Mouse (Mus musculus) cerebellum, adult 2 months (tissue): Measurements from ENCODE around the gene Apopt1. TPM values are rescaled to one million over a fixed set of nuclear protein-coding genes. Genes with fewer than 3 reads are reported as not detected.

Source experiments
- DNase-seq, 2 experiments: peaks; one replicate each; pipeline ENCODE4 v3.0.0; 2021
- H3K27ac ChIP-seq: fragments of 200-500 bp; 2 replicates; pipeline ENCODE4 v1.5.1; 2012; ENCODE audit warnings: low read length, control low read depth, inconsistent platforms; ENCODE audit not compliant: insufficient read depth
- H3K27me3 ChIP-seq: fragments of 200-500 bp; 2 replicates; pipeline ENCODE4 v1.6.1; 2012; ENCODE audit warnings: inconsistent platforms, mild to moderate bottlenecking, low read length, moderate library complexity; ENCODE audit not compliant: control insufficient read depth, insufficient read depth
- H3K4me1 ChIP-seq: fragments of 200-500 bp; 2 replicates; pipeline ENCODE4 v1.6.1; 2011; ENCODE audit warnings: low read length; ENCODE audit not compliant: control insufficient read depth, insufficient read depth
- H3K4me3 ChIP-seq: fragments of 200-500 bp; replicated peaks from 2 replicates; pipeline ENCODE3; 2011; ENCODE audit warnings: mild to moderate bottlenecking, low read depth, low read length, control low read depth; ENCODE audit not compliant: insufficient read depth
- CTCF ChIP-seq: fragments of 200-500 bp; IDR thresholded peaks from 2 replicates; pipeline ENCODE4 v1.5.1; 2011; ENCODE audit warnings: low read depth, mild to moderate bottlenecking, control low read depth, low read length, moderate library complexity, borderline replicate concordance; ENCODE audit not compliant: insufficient read depth
- POLR2A ChIP-seq: fragments of 200-500 bp; IDR thresholded peaks from 2 replicates; pipeline ENCODE4 v1.6.1; 2011; ENCODE audit warnings: low read length, control low read depth, borderline replicate concordance; ENCODE audit not compliant: insufficient read depth
- WGBS: fragments of 180-500 bp; shearing (Covaris S2); methylation state at CpG from one replicate; pipeline ENCODE4 v1.1.7; 2018; 5-methylcytosine and 5-hydroxymethylcytosine counted together
- polyA plus RNA-seq: library from polyadenylated mRNA; depleted of rRNA; stranded (reverse); fragments of >200 nt; gene quantifications from 2 replicates; pipeline ENCODE4 v1.2.3, GENCODE M21; 2012

Gene Apopt1
- polyA plus RNA-seq, 1 experiment: 49.8 TPM

DNA sequence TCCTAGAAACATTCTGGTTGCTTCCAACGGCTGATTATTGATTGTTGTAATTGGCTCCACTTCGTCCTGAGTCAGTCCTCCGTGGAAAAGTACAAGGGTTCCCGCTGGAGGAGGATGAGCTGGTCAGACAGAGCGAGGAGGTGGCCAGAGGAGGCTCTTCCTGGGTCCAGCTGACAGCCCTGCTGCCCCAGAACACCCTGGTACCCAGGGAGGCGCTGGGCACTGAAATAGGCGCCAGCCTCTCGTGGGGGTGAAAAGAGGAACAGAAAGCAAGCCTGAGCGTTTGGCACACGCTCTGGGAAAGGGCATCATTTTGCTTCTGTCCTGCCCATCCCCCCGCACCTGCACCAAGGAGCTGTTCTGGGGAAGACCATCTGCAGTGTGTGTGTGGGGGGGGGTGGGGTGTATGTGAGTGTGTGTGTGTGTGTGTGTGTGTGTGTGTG is 30.9 kb downstream of the Apopt1 start:
- 43% methylated on average over 11 of the region's 11 CpGs for WGBS
- no peak overlapping the region for H3K27ac ChIP-seq
- no peak for TF ChIP-seq POLR2A
- TF ChIP-seq CTCF: no peak

DNA sequence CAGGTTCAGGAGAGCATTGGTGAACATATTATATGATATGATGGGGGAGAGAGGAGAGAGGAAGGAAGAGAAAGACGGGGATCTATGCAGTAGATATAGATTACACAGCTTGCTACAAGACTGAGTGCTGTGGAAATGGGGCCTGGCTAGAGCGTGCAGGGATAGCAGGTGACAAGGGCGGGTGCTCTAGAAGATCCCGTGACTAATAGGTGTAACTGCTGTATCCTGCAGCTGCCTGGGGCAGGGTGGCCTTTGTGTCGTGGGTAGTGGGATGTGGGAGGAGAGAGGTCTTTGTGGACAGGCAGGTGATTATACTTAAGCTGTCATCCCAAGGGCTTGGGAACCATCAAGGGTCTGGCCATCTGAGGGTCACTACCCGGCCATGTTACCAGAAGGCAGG is 32.2 kb downstream of the Apopt1 start:
- Histone ChIP-seq H3K27me3 (no peaks in the 10 kb centered on the region), H3K4me3 (no peak overlapping the region), H3K27ac (no peak overlapping the region), H3K4me1 (peaks cover 13% of the 10 kb centered on the region)
- 84% methylated on average over 6 of the region's 6 CpGs for WGBS
- DNase-seq: no peak
- no peak for TF ChIP-seq POLR2A
- no peak for TF ChIP-seq CTCF

More for the DNA sequence above, 30.9 kb downstream of the Apopt1 start:
- no peaks in the 10 kb centered on the region for H3K27me3 ChIP-seq
- H3K4me3 ChIP-seq: no peak overlapping the region
- peaks cover 13% of the 10 kb centered on the region for H3K4me1 ChIP-seq
- no peak for DNase-seq

DNA sequence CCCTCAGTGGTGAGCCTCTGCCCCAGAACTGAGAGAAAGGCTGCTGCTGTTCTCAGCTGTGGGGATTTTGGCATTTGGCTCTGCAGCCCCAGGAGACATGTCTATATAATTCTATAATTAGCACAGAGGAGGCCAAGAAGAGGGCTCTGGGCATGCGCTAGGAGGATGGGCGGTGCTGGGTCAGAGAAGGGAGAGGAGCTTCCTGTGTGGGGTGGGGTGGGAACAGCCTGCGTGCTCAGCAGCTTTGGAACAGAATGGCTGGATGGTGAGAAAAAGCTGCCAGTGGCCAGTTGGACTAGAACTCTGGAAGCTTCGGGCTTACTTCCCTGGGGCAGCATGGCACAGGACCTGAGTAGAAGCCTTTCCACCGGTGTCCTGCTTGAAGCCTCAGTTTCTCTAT is 33.0 kb downstream of the Apopt1 start:
- Histone ChIP-seq H3K4me1 (peaks cover 13% of the 10 kb centered on the region), H3K27ac (peak overlapping the region; percentile 23; the same call in 1 of the 2 replicates), H3K27me3 (no peaks in the 10 kb centered on the region), H3K4me3 (no peak overlapping the region)
- WGBS: 10% methylated on average over 5 of the region's 5 CpGs
- no peak for TF ChIP-seq CTCF
- TF ChIP-seq POLR2A: no peak
- peak in 1 of 2 experiments; percentile 54 for DNase-seq

DNA sequence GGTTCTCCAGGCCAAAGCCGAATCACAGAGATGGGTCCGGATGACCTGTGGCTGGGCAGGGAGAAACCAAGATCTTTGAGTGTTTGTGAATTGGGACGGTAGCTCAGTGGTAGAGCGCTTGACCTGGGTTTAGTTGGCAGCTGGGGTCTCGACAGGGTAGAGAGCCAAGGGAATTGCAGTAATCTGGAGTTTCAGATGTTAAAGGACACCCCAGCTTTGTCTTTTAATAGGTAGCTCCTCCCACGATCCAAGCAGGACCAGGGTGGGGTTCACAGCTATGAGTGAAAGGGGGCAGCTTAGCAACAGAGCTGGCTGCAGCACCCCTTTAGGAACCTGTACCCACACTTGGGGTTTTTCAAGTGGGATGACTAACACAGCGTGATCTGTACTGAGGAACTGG is 34.4 kb downstream of the Apopt1 start:
- H3K27me3 ChIP-seq: no peaks in the 10 kb centered on the region
- H3K4me3 ChIP-seq: no peak overlapping the region
- TF ChIP-seq POLR2A (no peak), CTCF (no peak)
- H3K4me1 ChIP-seq: peaks cover 13% of the 10 kb centered on the region
- WGBS: 85% methylated on average over 7 of the region's 7 CpGs
- no peak overlapping the region for H3K27ac ChIP-seq
- no peak for DNase-seq

DNA sequence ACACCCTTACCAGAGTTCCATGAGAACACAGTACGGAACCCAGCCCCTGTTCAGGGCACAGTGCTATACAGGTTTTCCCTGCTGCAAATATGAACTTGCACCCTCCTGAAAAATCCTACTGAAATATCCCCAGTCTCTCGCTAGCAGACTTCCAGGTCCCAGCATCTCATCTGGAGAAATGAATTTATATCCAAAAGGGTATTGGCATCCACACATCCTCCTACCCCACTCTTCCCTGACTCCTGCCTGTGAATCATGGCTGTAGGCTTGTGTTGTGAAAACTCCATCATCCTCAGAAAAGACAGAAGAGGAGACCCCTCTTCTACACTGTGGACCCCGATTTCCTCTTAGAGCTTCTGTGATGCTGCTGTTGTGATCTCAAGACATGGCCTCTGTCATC is 37.7 kb downstream of the Apopt1 start:
- no peak overlapping the region for H3K27ac ChIP-seq
- no peak for DNase-seq
- WGBS: 98% methylated on average over 3 of the region's 3 CpGs

DNA sequence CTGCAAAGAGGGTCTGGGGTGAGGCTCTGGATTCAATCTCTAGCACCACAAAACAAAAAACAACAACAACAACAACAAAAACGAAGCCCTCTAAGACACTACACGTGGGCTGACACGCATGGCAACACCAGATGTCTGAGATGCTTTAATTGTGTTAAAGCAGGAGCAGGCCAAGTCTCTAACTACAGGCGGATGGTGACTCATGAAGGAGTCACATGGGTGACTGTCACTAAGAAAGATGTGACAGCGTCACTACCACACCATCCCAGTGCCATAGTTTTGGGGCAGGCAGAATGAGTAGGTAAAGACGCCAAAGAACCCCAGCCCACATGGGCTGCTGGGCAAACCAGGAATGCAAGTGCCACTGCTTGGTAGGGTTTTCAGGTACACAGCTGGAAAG is 39.4 kb downstream of the Apopt1 start:
- no peak for DNase-seq
- no peak overlapping the region for H3K4me3 ChIP-seq
- 88% methylated on average over 6 of the region's 6 CpGs for WGBS
- H3K27ac ChIP-seq: no peak overlapping the region
- H3K27me3 ChIP-seq: no peaks in the 10 kb centered on the region
- peaks cover 5% of the 10 kb centered on the region; the same call in 1 of the 2 replicates for H3K4me1 ChIP-seq
- TF ChIP-seq POLR2A: no peak
- no peak for TF ChIP-seq CTCF

More for the DNA sequence above, 37.7 kb downstream of the Apopt1 start:
- H3K27me3 ChIP-seq: no peaks in the 10 kb centered on the region
- no peak overlapping the region for H3K4me3 ChIP-seq
- no peak for TF ChIP-seq CTCF
- no peak for TF ChIP-seq POLR2A
- H3K4me1 ChIP-seq: peaks cover 7% of the 10 kb centered on the region

DNA sequence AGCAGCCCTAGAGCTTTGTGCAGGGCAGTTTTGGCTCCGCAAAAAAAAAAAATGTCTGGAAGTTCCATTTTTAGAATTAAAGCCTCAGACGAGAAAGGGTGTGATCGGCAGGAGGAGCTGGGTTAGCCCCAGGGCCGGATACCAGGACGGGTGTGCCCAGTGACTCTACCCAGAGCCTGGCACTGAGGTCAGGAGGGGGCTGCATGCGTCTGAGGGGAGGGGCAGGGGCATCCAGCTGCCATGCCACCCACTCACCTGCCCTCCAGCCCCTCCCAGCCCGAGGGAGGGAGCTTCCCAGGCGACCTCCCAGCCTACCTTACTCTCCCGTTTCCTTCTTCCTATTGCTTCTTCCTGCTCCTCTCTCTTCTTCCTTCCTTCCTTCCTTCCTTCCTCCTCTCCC is 40.3 kb downstream of the Apopt1 start:
- no peak for DNase-seq

DNA sequence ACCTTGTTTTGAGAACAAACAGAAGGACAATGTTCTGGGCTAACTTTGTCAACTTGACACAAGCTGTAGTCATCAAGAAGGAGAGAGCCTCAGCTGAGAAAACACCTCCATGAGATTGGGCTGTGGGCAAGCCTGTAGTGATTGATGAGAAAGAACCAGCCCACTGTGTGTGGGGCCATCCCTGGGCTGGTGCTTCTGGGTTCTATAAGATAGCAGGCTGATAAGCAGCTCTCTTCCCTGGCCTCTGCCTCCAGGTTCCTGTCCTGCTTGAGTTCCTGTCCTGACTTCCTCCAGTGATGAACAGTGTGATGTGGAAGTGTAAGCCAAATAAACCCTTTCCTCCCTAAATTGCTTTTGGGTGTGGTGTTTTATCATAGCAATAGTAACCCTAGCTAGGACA is 41.6 kb downstream of the Apopt1 start:
- TF ChIP-seq POLR2A (no peak), CTCF (no peak)
- no peak for DNase-seq
- no peaks in the 10 kb centered on the region for H3K27me3 ChIP-seq
- H3K4me3 ChIP-seq: no peak overlapping the region
- no peak overlapping the region for H3K27ac ChIP-seq
- peaks cover 6% of the 10 kb centered on the region; the same call in 1 of the 2 replicates for H3K4me1 ChIP-seq

More for the DNA sequence above, 40.3 kb downstream of the Apopt1 start:
- TF ChIP-seq POLR2A (no peak), CTCF (no peak)
- Histone ChIP-seq H3K4me3 (no peak overlapping the region), H3K27ac (no peak overlapping the region), H3K4me1 (peaks cover 6% of the 10 kb centered on the region; the same call in 1 of the 2 replicates), H3K27me3 (no peaks in the 10 kb centered on the region)
- 35% methylated on average over 9 of the region's 9 CpGs for WGBS
